Mouse (Mus musculus) testis, adult 2 months (tissue): ENCODE measurements around the gene Rab14.
A peak's percentile ranks its signal among the peaks of the same experiment; 100 is the strongest.

Experiments used
- CTCF ChIP-seq: fragments of 200-500 bp; IDR thresholded peaks from 2 replicates; pipeline ENCODE4 v1.5.1; 2012; ENCODE audit warnings: low read depth, mild to moderate bottlenecking, inconsistent platforms, low read length, moderate library complexity; ENCODE audit not compliant: control insufficient read depth, insufficient read depth, insufficient replicate concordance
- POLR2A ChIP-seq: fragments of 200-500 bp; IDR thresholded peaks from 2 replicates; pipeline ENCODE4 v1.6.1; 2012; ENCODE audit warnings: low read depth, mild to moderate bottlenecking, inconsistent platforms, low read length, moderate library complexity; ENCODE audit not compliant: control insufficient read depth

- TF ChIP-seq POLR2A (peak; percentile 27; the same call in 1 of the 2 replicates), CTCF (0 out of 2 replicates have a peak, but pooled peaks have one; percentile 18)
Measured at GRCm38 (mm10) chr2:35171341-35171861, 29.5 kb downstream of the Rab14 start.
